Mouse (Mus musculus) hindbrain, embryonic 12.5 days (tissue): Measurements from ENCODE around the gene 4930404H24Rik. TPM values are rescaled to one million over a fixed set of nuclear protein-coding genes. Genes with fewer than 3 reads are reported as not detected.

ENCODE experiments used
- ATAC-seq: fragments of 200-750 bp; cut with Nextera tagmentation; 2 replicates; pipeline ENCODE4 v1.8.0; 2017; ENCODE audit warnings: moderate TSS enrichment; ENCODE audit not compliant: low FRiP score
- H3K27ac ChIP-seq: fragments of 300-500 bp; sonication (generic); 2 replicates; pipeline ENCODE4 v1.5.1; 2016; ENCODE audit warnings: mild to moderate bottlenecking
- H3K27me3 ChIP-seq: fragments of 300-500 bp; sonication (generic); 2 replicates; pipeline ENCODE4 v1.6.1; 2016; ENCODE audit warnings: mild to moderate bottlenecking
- H3K36me3 ChIP-seq: fragments of 300-500 bp; sonication (generic); 2 replicates; pipeline ENCODE4 v1.6.1; 2016; ENCODE audit warnings: mild to moderate bottlenecking
- H3K4me1 ChIP-seq: fragments of 300-500 bp; sonication (generic); 2 replicates; pipeline ENCODE4 v1.6.1; 2016
- H3K4me2 ChIP-seq: fragments of 300-500 bp; sonication (generic); replicated peaks from 2 replicates; pipeline ENCODE4 v1.6.1; 2016; ENCODE audit warnings: mild to moderate bottlenecking
- H3K4me3 ChIP-seq: fragments of 300-500 bp; sonication (generic); 2 replicates; pipeline ENCODE4 v1.5.1; 2016; ENCODE audit warnings: mild to moderate bottlenecking
- H3K9ac ChIP-seq: fragments of 300-500 bp; sonication (generic); 2 replicates; pipeline ENCODE4 v1.6.1; 2016; ENCODE audit warnings: mild to moderate bottlenecking, moderate library complexity
- H3K9me3 ChIP-seq: fragments of 300-500 bp; sonication (generic); replicated peaks from 2 replicates; pipeline ENCODE4 v1.6.1; 2016; ENCODE audit warnings: mild to moderate bottlenecking
- WGBS: fragments of 180-500 bp; shearing (Covaris S2); methylation state at CpG from one replicate; pipeline ENCODE4 v1.1.7; 2016; 5-methylcytosine and 5-hydroxymethylcytosine counted together
- polyA plus RNA-seq: library from polyadenylated mRNA; unstranded; fragments of >200 nt; fragmentation: Nextera tagmentation; extraction: Ambion mirVana; gene quantifications from 2 replicates; pipeline ENCODE4 v1.2.1, GENCODE M21; 2016

Gene 4930404H24Rik
- not detected in 2 replicates for polyA plus RNA-seq

DNA sequence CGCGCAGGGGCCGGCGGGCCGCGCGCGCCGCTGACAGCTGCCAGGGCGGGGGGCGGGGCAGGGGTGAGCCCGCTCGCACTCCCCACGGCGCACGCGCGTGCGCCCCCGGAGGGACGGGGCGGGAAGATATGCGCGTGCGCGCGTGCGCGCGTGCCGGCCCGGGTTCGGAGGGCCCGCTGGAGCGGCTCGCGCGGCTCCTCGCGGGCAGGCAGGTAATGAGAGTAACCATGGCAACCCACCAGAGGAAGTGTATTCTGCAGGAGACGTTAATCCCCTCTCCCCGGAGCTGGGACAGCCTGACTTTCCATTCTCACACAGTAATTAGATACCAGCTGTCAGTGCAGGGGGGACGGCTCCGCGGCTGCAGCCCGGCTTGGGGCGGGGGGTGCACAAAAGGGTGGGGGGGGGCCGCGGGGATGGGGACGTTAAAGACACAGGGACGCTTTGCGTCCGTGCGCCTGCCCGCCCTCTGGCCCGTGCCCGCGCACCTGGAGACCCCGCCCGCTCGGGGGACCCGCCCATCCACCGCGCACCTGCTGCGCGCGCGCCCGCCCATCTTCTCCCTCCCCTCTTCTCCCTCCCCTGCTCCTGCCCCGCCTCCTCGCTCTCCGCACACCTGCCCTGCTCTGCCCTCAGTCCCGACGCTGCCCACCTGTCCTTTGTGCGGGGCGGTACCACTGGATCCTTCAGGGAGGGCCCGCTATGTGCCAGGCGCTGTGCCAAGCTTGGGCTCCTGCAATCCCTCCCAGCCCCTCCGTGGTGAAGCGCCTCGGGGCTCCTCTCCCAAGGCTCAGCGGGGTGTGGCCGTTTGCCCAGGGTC lies at the start of gene 4930404H24Rik:
TSS of gene 4930404H24Rik (plus strand) at position 218 of the 820 bp plus-strand sequence.
- WGBS, result under 1% methylated on average over 59 of the region's 83 CpGs
- peak; percentile 87 for ATAC-seq
- peak within 1 kb of the TSS; percentile 74 for H3K9ac ChIP-seq
- no peaks in the 10 kb centered on the region for H3K9me3 ChIP-seq
- H3K4me2 ChIP-seq, result peak within 1 kb of the TSS; percentile 94
- peaks cover 62% of the 10 kb centered on the region for H3K4me1 ChIP-seq
- no peaks in the 10 kb centered on the region for H3K36me3 ChIP-seq
- peaks cover 39% of the 10 kb centered on the region for H3K27me3 ChIP-seq
- peak within 1 kb of the TSS; percentile 94 for H3K27ac ChIP-seq
- peak within 1 kb of the TSS; percentile 57 for H3K4me3 ChIP-seq

DNA sequence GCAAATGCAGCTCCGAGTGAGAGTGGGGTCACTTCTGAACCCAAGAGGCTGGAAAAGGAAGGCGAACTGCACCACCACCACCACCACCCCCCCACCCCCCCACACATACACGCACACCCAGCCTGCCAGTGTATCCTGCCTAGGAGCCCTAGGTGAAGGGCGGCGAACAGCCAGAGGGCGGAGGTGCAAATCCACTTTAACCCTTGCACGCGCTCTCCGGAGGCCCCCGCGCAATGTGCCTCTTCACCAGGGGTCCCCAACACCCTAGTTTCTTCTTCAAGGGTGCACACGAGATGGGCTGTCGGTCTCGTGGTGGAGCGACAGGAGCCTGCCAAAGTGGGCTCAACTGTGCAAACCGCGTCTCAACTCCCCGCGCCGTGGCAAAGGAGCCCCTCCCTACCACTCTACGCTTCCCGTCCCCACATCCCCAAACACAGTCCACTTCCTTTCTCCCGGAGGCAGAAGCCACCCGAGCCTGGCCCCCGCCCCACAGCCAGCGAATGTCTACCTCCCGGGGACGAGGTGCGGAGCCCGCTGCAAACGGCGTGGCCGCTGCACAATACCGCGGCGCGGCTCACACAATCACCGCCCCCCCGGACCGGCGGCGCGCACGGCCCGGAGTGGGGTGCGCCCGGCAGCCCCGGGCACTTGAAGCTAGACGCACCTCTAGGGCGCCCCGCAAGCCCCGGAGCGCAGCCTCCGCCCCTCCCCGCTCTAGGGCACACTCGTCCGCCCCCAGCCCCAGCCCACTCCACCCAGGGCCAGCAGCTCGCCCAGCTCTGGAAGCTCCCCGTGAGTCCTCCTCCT lies 49.0 kb upstream of the 4930404H24Rik start:
- H3K27ac ChIP-seq, result peak overlapping the region; percentile 98
- H3K4me3 ChIP-seq, result peak overlapping the region; percentile 83
- peak; percentile 44 for ATAC-seq
- no peaks in the 10 kb centered on the region for H3K9me3 ChIP-seq
- H3K4me1 ChIP-seq, result peaks cover 50% of the 10 kb centered on the region
- peak overlapping the region; percentile 98 for H3K4me2 ChIP-seq
- no peaks in the 10 kb centered on the region for H3K36me3 ChIP-seq
- no peaks in the 10 kb centered on the region for H3K27me3 ChIP-seq
- H3K9ac ChIP-seq, result peak overlapping the region; percentile 96
- under 1% methylated on average over 59 of the region's 59 CpGs for WGBS

- Histone ChIP-seq H3K27ac (peak overlapping the region; percentile 98), H3K9ac (peak overlapping the region; percentile 96), H3K9me3 (no peaks in the 10 kb centered on the region), H3K4me1 (peaks cover 45% of the 10 kb centered on the region), H3K36me3 (no peaks in the 10 kb centered on the region), H3K4me3 (peak overlapping the region; percentile 83), H3K27me3 (no peaks in the 10 kb centered on the region), H3K4me2 (peak overlapping the region; percentile 98)
- under 1% methylated on average over 25 of the region's 64 CpGs for WGBS
- peak; percentile 67 for ATAC-seq
Observed at GRCm38 (mm10) chr2:153444254-153445136, 48.1 kb upstream of the 4930404H24Rik start.

GRCm38 (mm10) chr2:153445137-153446016 lies 47.2 kb upstream of the 4930404H24Rik start:
- peak overlapping the region; percentile 96 for H3K9ac ChIP-seq
- no peaks in the 10 kb centered on the region for H3K36me3 ChIP-seq
- WGBS, result under 1% methylated on average over 58 of the region's 59 CpGs
- no peaks in the 10 kb centered on the region for H3K9me3 ChIP-seq
- peak overlapping the region; percentile 83 for H3K4me3 ChIP-seq
- H3K4me1 ChIP-seq, result peaks cover 40% of the 10 kb centered on the region
- H3K4me2 ChIP-seq, result peak overlapping the region; percentile 98
- peak; percentile 67 for ATAC-seq
- H3K27ac ChIP-seq, result peak overlapping the region; percentile 98
- no peaks in the 10 kb centered on the region for H3K27me3 ChIP-seq

DNA sequence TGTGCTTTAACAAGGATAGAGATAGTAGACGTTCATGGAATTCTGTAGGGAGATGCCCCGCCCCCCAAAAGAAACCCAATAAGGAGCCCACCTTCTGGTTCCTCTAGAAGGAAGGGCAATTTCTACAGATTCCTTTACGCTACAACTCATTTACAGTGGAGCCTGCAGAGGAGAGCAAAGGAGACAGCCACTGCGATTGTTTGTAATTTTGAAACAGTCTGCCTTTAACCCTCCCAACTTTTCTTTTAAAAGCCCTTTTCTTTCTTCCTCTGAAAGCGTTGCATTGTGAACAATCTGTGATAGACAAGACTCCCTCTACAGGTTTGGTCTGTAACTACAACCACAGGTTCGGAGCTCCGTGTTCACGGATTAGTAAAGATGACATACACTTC lies 46.6 kb upstream of the 4930404H24Rik start:
- Histone ChIP-seq H3K9me3 (no peaks in the 10 kb centered on the region), H3K9ac (peak overlapping the region; percentile 96), H3K4me3 (peak overlapping the region; percentile 83), H3K27ac (peak overlapping the region; percentile 98), H3K36me3 (no peaks in the 10 kb centered on the region), H3K27me3 (no peaks in the 10 kb centered on the region), H3K4me1 (peaks cover 33% of the 10 kb centered on the region), H3K4me2 (peak overlapping the region; percentile 98)
- no peak for ATAC-seq
- WGBS, result under 1% methylated on average over 8 of the region's 8 CpGs

DNA sequence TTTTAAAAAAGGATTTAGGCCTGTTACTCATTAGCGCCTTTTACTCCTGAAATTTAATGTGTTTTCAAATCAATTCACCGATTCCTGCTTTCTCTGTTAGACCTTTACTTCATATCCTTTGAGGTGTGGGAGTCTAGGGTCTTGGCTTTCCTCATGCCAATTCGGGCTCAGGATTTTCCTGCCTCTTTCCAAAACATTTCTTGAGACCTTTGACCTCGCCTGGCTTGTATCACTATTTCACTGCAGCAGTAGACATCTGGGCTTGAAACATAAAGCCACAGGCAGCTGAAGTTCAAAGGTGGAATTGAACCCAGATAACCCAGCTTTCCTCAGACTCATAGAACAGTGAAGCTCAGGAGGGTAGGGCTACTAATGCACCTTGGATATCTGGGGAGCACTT lies 46.1 kb upstream of the 4930404H24Rik start:
- H3K27ac ChIP-seq, result peak overlapping the region; percentile 98; the same call in 1 of the 2 replicates

DNA sequence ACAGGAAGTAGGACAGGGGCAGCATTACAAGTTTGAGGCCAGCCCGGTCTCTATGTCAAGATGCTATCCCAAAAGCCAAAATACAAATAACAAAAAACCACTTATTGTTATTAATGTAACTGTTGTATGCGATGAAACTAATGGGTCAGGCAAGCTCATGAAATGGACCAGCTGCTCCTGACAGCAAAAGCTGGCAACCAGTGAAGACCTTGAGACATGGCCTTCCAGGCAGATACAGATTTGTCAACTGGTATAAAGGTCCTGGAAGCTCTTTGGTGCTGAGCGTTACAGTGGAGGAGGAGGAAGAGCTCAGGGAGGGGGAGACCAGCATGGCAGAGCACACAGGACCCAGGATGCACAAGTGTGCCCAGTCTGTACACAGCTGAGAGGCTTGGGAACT lies 44.9 kb upstream of the 4930404H24Rik start:
- Histone ChIP-seq H3K4me2 (no peak overlapping the region), H3K9ac (no peak overlapping the region), H3K4me1 (peaks cover 16% of the 10 kb centered on the region), H3K27me3 (no peaks in the 10 kb centered on the region), H3K4me3 (no peak overlapping the region), H3K36me3 (no peaks in the 10 kb centered on the region), H3K9me3 (no peaks in the 10 kb centered on the region), H3K27ac (no peak overlapping the region)
- ATAC-seq, result no peak
- 91% methylated on average over 3 of the region's 3 CpGs for WGBS

More for the DNA sequence above, 46.1 kb upstream of the 4930404H24Rik start:
- Histone ChIP-seq H3K9ac (no peak overlapping the region), H3K36me3 (no peaks in the 10 kb centered on the region), H3K4me1 (peaks cover 29% of the 10 kb centered on the region), H3K4me3 (no peak overlapping the region), H3K4me2 (peak overlapping the region; percentile 98), H3K9me3 (no peaks in the 10 kb centered on the region), H3K27me3 (no peaks in the 10 kb centered on the region)
- no peak for ATAC-seq
- 21% methylated on average over 4 of the region's 4 CpGs for WGBS

- Histone ChIP-seq H3K9me3 (no peaks in the 10 kb centered on the region), H3K4me1 (peaks cover 12% of the 10 kb centered on the region), H3K4me3 (no peak overlapping the region), H3K4me2 (no peak overlapping the region), H3K27me3 (no peaks in the 10 kb centered on the region), H3K9ac (no peak overlapping the region), H3K27ac (no peak overlapping the region), H3K36me3 (no peaks in the 10 kb centered on the region)
- no peak for ATAC-seq
- 87% methylated on average over 6 of the region's 6 CpGs for WGBS
Observed at GRCm38 (mm10) chr2:153448519-153448918, 44.1 kb upstream of the 4930404H24Rik start.

DNA sequence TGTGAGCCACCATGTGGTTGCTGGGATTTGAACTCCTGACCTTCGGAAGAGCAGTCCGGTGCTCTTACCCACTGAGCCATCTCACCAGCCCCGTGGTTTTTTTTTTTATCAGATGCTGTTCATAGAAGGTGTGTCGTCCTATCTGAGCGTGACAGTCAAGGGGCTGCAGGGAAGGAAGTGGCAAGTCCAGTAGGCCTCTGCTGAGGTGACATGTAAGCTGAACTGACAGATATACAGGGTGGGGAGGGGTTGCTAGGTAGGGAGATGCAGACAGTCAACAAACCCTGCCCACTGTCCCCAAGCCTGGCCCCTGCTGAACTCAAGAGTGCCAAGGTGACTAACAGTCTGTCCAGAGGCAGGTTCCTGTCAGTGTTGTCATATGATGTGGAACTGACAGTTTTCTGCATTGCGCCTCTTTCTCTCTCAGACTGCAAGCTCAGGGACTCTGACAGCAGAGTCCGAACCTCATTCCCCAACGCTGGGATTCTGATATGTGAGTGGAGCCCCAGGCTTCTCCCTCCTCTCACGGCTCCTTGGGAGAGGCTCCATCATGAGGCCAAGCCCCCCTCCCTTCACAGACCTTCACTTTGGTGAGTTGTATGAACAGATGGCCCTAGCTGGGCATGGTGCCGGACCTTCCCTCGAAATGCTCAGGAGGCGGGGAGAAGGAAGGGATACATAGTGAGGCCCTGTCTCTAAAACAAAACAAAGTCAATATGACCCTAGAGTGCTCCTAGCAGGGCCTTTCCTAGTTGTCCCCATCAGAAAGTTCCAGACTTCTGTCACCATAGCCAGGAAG lies 38.4 kb upstream of the 4930404H24Rik start:
- peaks cover 22% of the 10 kb centered on the region for H3K4me1 ChIP-seq
- H3K4me2 ChIP-seq, result no peak overlapping the region
- no peak overlapping the region for H3K4me3 ChIP-seq
- no peaks in the 10 kb centered on the region for H3K9me3 ChIP-seq
- H3K27ac ChIP-seq, result no peak overlapping the region
- no peak for ATAC-seq
- no peaks in the 10 kb centered on the region for H3K27me3 ChIP-seq
- WGBS, result 71% methylated on average over 12 of the region's 12 CpGs
- H3K9ac ChIP-seq, result no peak overlapping the region
- H3K36me3 ChIP-seq, result no peaks in the 10 kb centered on the region

GRCm38 (mm10) chr2:153454841-153455506 lies 37.6 kb upstream of the 4930404H24Rik start:
- Histone ChIP-seq H3K4me2 (no peak overlapping the region), H3K27ac (no peak overlapping the region), H3K9ac (no peak overlapping the region), H3K9me3 (no peaks in the 10 kb centered on the region), H3K27me3 (no peaks in the 10 kb centered on the region), H3K36me3 (no peaks in the 10 kb centered on the region), H3K4me3 (no peak overlapping the region), H3K4me1 (peaks cover 22% of the 10 kb centered on the region)
- no peak for ATAC-seq
- WGBS, result 56% methylated on average over 9 of the region's 9 CpGs
